Mouse (Mus musculus): ENCODE measurements around the gene Bnc1.

DNA sequence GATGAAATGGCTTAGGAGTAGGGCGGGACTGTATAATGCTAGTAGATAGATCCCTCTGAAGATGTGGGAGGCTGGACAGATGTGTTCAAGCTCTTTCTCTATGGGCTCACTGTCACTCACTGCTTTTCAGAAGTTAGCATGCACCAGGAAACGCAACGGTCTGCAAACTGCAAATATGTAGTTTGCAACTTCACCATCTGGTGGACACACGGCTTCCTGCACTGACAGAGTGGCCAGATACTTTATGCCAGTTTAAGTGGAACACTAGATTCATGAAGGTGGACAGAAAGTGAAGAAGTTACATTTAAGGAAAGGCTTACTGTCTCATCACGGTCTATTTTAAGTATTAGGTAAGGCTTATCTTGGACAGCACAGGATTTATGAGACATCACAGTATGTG, 25.9 kb downstream of the Bnc1 start:
- no peak for TF ChIP-seq CTCF (IDR thresholded peaks at IDR 0.05; ENCODE audit: low read depth, low read length)
- TF ChIP-seq POLR2A (IDR thresholded peaks at IDR 0.05; ENCODE audit: insufficient read depth, low read length): no peak
